Mouse (Mus musculus) liver, adult (tissue): ENCODE measurements at regions not wholly inside any gene's neighbourhood (a gene's known extent, or its start where the extent isn't known, plus 50 kb on each side); places are given as distances from the start of the nearest gene placed in this dataset.

Source experiments
- GATA4 ChIP-seq: IDR thresholded peaks from 2 replicates; pipeline ENCODE4 v1.6.1; 2014; ENCODE audit warnings: mild to moderate bottlenecking, low read length; ENCODE audit not compliant: insufficient replicate concordance

DNA sequence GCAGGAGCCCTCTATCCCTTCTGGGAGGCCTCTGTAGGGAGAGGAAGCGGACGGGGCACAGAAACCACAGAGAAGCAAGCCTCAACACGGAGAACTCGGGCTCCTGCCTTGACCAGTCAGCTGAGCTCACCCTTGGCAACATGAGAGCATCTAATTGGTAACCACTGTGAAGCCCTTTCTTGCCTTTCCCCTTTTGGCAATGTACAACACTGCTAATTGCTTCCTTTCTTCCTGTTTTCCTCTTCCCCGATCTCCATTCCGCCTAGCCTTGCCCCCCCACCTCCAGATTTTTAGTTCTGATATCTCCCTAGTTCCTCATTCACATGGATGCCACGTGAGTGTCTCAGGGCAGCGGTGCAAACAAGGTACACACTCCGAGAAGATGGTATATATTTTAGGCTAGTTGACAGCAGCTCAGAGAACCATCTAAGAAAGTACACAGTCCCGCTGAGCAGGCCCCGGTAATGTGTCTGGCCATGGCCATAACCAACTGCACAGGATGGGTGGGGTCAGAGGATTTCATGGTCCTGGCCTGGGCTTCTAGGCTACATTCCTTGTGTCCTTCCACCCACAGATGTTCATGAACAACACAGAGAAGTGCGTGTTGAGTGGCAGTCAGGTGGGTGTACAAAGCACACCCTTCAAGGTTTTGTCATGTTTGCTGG, 103.4 kb downstream of the Cxcl12 start:
- no peak for TF ChIP-seq GATA4

DNA sequence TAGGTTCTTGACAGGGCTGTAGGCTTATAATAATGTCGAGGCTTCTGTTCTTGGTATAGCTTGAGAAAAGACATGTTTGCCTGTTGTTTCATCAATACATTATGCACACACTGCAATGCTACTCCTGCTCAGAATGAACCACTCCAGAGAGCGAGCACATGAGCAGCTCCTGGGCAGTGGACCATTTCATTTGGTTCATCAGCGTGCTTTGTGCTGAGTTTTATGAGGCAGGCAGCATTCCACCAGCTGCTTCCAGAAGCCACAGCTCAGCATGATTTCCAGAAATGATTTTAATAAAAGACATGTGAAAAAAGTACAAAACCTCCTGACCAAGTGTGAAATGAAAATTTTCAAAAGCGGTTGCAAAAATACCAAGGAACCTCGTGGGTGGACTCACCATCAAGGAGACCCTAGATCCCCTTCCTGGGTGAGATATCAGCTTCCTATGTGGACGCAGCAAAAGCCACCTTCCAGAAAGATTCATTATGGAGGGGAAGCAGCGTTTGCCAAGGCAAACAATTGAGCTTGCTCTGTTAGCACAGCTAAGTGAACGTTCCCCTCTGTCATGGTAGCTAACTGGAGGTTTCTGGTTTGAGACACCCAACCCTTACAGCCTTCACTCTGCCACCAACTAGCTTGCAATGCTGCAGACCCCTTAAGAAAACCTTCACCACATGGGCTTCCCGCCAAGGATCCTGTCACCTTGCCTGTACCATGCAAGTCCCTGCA, 104.1 kb downstream of the Cxcl12 start:
- TF ChIP-seq GATA4 = no peak

DNA sequence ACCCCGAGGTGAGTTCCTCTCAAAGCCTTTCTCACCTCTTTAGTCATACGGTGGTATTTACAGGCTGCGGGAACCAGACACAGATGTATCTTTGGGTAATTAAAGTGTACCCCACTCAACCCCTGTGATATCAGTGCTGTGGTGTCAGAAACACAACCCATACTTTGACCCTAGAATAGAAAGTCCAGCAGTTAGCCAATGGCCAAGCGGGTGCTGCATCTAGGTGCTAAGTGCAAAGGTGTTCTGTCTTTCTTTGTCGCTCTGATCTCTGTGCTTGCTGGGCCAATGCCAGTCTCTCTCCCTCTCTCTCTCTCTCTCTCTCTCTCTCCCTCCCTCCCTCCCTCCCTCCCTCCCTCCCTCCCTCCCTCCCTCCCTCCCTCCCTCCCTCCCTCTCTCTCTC, 107.6 kb downstream of the Cxcl12 start:
- TF ChIP-seq GATA4 = no peak

DNA sequence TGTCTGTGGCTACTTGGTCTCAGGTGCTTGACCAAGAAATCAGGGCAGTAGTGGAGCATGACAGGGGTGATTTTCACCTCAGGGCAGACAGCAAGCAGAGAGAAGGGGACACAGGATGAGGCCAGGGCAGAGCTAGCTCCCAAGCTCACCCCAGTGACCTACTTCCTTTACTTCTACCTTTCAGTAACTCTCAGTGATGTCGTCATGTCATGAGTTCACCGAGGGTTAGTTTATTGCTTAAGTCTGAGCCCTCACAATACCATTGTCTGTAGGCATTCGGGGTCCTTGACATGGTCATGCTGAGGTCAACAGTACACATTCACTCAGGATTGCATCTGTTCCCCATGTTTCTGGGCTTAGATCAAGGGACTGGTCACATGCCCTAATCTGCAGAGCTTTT, 108.5 kb downstream of the Cxcl12 start:
- no peak for TF ChIP-seq GATA4

DNA sequence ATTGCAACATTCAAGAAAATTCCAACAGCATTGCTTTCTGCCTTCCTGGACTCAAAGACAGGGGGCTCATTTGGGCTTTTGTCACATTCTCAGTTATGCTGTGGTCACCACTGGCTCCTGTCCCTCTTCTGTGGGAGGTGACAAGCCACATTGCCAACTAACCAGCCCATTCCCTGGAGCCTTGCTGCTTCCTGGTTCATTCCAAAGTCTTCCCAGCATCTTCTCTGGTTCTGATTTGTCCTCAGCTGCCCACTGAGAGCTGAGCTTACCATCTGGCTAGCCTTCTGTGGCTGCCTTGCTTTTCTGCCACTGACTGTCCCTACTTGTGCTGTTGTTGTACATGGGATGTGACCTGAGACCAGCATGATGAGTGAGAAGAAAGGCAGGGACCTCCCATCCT, 111.0 kb downstream of the Cxcl12 start:
- no peak for TF ChIP-seq GATA4

DNA sequence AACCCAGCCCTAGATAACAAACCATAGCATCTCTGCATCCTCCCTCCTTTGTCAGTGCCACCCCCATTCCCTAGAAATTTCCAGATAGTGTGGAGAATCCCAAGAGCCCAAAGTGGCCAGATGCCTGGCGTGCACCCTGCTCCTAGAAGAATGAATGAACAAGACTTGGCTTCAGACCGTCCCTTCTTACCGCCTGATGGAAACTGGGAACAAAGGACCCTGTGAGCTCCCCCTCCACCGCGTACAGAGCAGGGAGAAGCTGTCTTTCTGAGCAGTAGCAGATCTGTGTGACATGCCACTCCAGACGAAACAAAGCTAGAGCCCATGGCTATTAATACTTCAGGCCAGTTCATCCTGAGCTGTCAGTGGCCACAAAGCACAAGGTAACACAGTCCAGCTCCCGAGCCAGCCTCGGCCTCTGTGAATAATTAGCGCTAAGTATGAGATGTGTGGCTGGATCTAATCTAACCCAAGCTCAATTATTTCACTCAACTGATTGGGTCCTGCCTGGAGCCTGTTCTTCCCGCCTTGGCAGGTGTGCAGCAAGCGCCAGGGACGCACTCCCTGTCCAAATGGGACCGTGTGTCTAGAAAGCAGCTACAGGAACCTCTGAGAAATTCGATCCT, 111.6 kb downstream of the Cxcl12 start:
- TF ChIP-seq GATA4 = no peak

DNA sequence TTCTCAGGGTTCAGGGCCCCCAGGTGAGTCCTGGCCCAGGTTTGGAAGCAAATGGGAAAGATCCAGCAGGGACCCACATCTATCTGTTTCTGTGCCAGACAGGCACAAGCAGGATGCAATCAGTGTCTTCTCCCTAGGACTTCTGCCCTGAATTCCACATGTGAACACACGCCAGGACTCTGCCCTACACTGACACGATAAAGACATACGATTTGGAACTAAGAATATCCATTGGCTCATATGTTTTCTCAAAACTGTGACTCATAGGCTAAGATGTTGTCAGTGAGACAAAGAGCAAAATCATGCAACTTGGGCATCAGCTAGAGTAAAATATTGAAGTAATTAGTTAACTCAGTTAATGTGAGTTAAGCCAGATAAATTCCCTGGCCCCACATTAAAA, 112.6 kb downstream of the Cxcl12 start:
- TF ChIP-seq GATA4 = no peak

DNA sequence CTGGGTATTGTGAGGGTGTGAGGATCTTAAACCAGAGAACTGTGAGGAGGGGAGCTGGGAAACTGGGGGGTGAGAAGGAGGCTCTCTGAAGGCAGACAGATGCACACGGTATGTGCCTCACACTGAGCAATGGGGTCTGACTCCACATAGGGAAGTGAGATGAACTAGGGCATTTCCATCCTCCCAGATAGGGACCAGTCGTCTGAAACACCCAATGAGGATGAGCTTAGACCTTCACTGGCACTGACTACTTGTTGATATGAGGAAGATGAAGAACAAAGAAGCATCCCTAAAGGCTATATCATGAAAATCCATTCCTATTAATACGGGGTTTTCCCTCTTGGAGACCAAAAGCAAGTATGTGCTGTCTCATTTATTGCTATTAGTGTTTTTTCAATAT, 115.3 kb downstream of the Cxcl12 start:
- no peak for TF ChIP-seq GATA4

DNA sequence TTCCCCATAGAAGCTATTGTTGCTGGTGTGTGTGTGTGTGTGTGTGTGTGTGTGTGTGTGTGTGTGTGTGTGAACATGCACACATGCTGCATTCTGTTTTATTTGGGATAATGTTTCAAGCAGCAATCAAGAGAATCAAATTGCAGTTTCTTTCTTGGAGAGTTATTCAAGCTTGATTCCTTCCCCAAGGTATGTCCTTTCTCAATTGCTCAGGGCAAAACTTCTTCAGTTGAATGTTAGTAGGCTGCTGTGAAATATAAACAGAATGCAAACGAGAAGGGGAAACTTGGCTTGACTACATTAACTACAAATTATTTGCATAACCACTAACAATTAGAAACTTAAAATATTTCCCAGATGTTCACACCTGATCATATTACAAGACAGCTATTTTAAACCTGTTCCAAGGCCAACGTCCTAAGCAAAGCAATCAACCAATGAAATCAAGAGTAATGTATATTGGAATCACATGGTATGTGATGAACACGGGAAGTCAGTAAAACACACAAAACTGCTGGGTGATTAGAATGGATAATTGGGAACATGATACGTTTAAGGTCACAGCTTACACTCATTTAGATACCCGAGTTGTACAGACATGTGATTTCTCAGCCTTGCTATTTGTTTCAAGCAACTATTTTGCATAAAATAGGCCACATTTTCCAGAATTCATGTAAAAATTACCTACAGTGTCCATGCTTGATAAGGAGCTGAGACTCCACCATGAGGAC, 116.2 kb downstream of the Cxcl12 start:
- TF ChIP-seq GATA4 = no peak

DNA sequence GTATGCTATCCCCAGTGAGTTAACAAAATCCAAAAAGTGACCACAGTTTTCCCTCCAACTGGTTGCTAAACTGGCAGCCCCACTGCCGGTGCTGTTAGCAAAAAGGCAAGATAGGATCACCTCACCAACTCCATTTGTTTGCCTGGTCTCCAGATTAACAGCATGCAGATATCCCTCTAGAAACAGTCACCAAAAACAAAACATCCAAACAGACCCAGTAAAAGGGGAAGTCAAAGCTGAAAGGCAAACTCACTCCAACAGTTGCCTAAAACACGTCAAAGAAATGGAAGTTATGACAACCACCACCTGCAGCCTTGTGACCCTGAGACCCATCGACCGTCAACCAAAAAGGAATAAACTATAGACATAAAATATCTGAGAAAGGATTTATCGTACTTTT, 119.1 kb downstream of the Cxcl12 start:
- no peak for TF ChIP-seq GATA4

DNA sequence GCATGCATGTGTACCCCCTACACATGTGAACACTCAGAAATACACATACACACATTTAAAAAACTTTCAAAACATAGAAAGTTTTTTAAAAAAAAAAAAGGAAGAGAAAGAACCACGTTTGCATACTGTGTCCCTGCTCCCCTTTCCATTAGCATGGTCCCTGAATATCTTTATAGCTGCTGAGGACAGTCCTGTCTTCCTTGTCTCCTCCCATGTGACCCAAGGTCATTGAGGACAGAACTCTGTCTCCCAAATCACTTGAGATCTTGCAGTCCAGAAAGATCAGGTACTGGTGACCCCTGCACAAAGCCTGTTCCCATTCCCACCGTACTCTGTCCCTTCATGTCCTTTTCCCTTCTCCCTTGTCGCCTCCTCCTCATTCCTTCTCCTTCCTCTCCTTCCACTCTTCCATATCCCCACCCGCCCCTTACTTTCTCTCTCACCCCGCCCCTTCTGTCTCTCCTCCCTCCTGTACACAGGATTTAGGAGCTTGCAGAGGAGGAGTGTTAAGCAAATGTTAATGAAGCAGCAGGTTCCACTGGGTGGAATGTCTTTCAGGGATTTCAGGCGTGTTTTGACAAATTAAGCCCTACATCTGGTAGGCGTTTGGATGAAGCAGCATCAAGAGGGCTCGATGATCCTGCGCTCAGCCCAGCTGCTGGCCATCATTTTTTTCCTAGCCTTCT, 125.6 kb downstream of the Cxcl12 start:
- no peak for TF ChIP-seq GATA4

DNA sequence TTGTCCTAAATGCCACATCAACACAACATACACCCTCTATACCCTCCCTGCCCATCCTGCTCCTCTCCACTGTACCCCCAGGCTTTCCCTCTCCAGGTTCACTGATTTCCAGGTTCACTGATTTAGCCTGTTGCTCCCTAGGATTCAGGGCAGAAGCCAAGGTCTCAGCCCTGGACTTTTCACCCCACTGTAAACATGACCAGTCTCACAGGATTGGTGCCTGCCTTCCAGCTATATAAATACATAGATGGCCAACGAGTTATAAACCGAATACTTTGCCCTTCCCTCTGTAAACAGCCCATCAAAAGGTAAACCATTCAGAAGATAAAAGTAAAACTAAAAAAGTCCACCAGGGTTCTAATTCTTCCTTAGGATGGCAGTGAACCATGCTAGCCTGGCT, 129.6 kb downstream of the Cxcl12 start:
- no peak for TF ChIP-seq GATA4

DNA sequence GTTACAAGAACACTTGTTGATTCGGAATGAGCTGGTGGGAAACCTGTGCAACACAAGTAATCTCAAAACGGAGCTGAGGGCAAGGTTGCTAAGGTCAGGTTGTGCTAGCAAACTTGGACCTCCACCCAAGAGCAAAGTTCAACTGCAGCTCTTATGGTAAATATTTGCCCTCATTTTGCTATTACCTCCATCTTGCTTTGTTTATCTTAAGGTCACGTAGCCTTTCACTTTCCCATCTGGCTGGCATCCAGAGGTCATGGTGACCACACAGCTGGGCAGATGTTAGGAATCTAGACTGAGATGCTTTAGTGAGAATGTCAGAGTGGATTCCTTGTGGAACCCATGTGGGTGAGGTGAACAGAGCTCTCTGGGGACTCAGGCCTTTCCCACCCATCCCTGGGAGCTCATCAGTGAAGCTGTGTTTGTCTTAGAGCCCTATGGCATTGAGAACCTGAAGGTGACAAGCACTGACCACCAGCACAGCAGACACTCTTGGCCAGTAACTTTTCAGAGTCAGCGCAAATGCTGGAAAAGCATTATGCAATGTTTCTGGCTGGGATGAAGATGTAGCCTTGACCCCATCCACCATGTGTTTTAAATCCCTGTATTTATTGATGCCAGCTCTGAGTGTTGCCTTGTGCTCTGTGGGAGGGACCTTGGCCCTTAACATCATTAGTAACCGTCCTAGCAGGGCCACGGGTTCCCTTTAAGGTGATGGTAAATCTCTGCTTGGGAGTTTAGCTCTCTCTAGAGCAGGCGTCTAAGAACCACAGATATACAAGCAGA, 131.4 kb downstream of the Cxcl12 start:
- no peak for TF ChIP-seq GATA4

DNA sequence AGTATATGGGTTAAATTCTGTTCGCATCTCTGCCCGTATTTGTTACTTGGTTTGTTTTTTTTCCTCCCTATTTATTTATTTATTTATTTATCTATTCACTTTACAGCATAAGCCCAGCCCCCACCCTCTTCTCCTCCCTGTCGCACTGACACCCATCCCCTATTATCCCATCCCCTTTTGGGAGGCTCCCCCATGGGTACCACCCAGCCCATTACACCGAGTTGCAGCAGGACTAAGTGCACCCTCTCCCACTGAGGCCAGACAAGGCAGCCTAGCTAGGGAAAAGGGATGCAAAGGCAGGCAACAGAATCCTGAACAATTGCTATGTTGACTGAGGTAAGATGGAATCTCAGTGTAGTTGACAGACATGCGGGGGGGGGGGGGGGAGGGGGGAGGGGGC, 135.0 kb downstream of the Cxcl12 start:
- no peak for TF ChIP-seq GATA4
